Mouse (Mus musculus): ENCODE data around the gene Mea1.

Gene Mea1

GRCm38 (mm10) chr17:46699912-46700311 lies 21.3 kb downstream of the Mea1 start:
- in situ Hi-C loops (cut with MboI; ENCODE audit: low pct_unique_long_range_greater_than_20kb in 1 of 2, low sequenced_read_pairs in 2 of 2, unreplicated experiment in 1 of 2), result no loop called here

DNA sequence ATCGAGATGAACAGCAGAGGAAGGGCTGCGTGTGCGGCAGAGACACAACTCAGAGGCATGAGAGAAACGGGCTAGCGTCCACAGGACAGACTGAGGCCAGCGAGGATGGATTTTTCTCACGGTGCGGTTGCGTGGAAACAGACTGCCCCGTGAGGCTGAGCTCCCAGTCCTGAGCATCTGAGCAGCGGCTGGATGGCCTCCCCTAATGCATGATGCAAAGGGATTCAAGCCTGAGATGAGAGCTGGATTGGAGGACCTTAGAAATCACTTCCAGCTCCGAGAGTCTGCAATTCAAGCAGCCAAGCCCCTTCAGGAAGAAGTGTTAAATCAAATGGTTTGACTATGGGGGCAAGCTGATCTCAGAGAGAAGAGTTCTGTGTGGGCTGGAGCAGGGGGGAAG lies 22.9 kb downstream of the Mea1 start:
- in situ Hi-C loops (cut with MboI; ENCODE audit: low pct_unique_long_range_greater_than_20kb in 1 of 2, low sequenced_read_pairs in 2 of 2, unreplicated experiment in 1 of 2), result no loop called here

- in situ Hi-C loops (cut with MboI; ENCODE audit: low pct_unique_long_range_greater_than_20kb in 1 of 2, low sequenced_read_pairs in 2 of 2, unreplicated experiment in 1 of 2), result no loop called here
Measured at GRCm38 (mm10) chr17:46702100-46702499, 23.5 kb downstream of the Mea1 start.

DNA sequence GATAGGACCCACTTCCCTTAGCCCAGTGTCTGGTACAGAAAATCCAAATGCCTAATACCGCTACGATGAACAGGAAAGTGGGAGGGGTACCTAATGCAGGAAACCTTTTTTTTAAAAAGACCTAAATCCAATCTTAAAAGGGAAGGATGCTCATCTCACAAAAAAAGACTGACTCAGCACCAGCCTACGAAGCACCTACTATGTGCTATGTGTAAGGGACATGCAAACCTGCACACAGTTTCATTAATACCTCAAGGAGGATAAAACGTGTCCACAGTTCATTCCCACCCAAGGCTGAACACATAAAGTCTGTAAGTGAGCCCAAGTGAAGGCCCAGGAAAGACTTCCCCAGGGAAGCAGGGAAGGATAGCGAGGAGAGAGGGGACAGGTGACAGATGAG lies 23.9 kb downstream of the Mea1 start:
- in situ Hi-C loops (cut with MboI; ENCODE audit: low pct_unique_long_range_greater_than_20kb in 1 of 2, low sequenced_read_pairs in 2 of 2, unreplicated experiment in 1 of 2), result no loop called here

- in situ Hi-C loops (cut with MboI; ENCODE audit: low pct_unique_long_range_greater_than_20kb in 1 of 2, low sequenced_read_pairs in 2 of 2, unreplicated experiment in 1 of 2), result no loop called here
Measured at GRCm38 (mm10) chr17:46703971-46704886, 25.6 kb downstream of the Mea1 start.

DNA sequence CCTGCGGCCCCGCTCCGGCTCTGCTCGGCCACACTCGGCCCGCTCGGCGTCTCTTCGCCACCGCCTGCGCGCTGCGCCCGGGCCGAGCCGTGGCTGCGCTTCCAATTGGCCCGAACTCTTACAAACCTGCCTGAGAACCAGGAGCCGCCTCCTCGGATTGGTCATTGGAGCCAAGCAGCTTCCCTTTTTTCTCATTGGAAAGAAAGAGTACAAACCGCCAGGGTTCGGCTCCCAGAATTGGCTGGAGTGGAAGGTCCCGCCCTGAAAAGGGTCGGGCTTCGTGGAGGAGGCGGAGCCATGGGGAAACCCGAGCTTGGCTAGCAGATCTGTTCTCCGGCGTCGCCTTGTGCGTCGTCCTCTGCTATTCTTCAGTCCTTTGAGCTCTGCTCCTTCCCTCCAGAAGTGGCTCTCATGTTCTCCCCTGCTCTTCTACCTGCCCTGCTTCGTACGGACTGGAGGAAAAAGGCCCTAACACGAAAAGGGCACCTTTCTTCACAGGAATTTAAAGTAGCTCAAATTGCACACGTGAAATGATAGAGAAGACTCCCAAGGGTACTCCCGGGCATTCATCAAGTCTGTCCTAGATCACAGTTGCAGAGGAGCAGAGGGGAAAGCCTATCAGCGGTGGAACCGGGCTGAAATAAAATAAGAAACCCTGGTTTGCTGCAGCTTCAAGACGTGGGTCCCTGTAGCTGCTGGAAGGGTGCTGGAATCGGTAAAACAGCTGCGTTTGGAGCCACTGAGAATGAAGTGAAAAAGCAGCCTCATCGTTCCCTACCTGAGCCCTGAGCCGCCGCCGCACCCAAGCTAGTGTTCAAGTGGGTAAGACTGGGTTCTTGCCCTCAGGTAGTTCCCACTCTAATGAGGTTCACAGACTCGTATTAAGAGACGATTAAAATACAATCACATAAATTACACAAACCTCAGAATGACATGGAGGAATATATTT lies 26.6 kb downstream of the Mea1 start, which contains the start of gene Ppp2r5d:
Gene Ppp2r5d, minus strand, starts transcription at position 225 of the 949 bp plus-strand sequence.
- in situ Hi-C loops (cut with MboI; ENCODE audit: low pct_unique_long_range_greater_than_20kb in 1 of 2, low sequenced_read_pairs in 2 of 2, unreplicated experiment in 1 of 2), result no loop called here

GRCm38 (mm10) chr17:46706375-46707089 lies 27.9 kb downstream of the Mea1 start:
- in situ Hi-C loops (cut with MboI; ENCODE audit: low pct_unique_long_range_greater_than_20kb in 1 of 2, low sequenced_read_pairs in 2 of 2, unreplicated experiment in 1 of 2), result no loop called here

- in situ Hi-C loops (cut with MboI; ENCODE audit: low pct_unique_long_range_greater_than_20kb in 1 of 2, low sequenced_read_pairs in 2 of 2, unreplicated experiment in 1 of 2), result loop anchor here in 1 of 2 experiments (5.0 kb wide), 1 partner anchor 59 kb away; the partner anchor contains the start of gene Cul7
Measured at GRCm38 (mm10) chr17:46710959-46711597, 32.5 kb downstream of the Mea1 start, which contains the start of gene Pex6. TSS of gene Pex6 (plus strand) at chr17:46711463.

GRCm38 (mm10) chr17:46711612-46712271 lies 33.1 kb downstream of the Mea1 start:
- in situ Hi-C loops (cut with MboI; ENCODE audit: low pct_unique_long_range_greater_than_20kb in 1 of 2, low sequenced_read_pairs in 2 of 2, unreplicated experiment in 1 of 2), result loop anchor here in 1 of 2 experiments (5.0 kb wide), 1 partner anchor 59 kb away; the partner anchor contains the start of gene Cul7

DNA sequence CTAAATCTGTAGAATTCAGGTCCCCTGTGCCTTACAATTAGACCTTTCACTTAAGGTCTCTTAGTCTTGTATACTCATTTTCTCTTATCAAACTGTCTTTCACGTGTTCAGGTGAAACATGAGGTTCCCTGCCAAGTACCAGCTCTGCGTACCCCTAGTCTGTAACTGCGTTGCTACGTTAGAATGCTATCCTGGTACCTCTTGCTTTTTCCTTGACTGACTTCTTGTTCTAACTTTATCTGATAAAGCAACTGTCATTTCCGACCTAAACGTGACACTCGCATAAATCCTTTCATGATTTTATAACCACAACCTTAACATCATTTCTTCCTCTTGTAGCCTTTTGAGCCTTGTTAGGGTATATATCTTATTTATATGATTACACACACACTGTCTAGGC lies 33.8 kb downstream of the Mea1 start:
- in situ Hi-C loops (cut with MboI; ENCODE audit: low pct_unique_long_range_greater_than_20kb in 1 of 2, low sequenced_read_pairs in 2 of 2, unreplicated experiment in 1 of 2), result loop anchor here in 1 of 2 experiments (5.0 kb wide), 1 partner anchor 60 kb away; the partner anchor contains the start of gene Cul7

DNA sequence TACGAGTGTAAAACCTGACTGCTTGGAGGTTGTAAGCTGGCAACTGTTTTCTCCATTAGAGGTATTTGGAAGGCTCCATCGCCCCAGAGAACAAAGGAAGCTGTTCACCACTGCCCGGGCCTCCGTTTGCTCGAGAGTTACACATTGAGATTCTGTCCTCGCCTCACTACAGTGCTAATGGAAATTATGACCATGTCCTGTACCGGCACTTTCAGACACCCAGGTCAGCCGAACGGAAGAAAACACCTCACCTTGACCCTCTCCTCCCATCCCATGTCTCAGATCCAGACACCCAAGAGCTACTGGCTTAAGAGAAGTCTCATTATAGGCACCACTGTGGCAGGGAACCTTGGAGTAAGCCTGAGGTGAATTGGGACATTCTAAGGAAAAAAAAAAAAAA lies 35.3 kb downstream of the Mea1 start:
- in situ Hi-C loops (cut with MboI; ENCODE audit: low pct_unique_long_range_greater_than_20kb in 1 of 2, low sequenced_read_pairs in 2 of 2, unreplicated experiment in 1 of 2), result loop anchor here in 1 of 2 experiments (5.0 kb wide), 1 partner anchor 62 kb away; the partner anchor contains the start of gene Cul7

DNA sequence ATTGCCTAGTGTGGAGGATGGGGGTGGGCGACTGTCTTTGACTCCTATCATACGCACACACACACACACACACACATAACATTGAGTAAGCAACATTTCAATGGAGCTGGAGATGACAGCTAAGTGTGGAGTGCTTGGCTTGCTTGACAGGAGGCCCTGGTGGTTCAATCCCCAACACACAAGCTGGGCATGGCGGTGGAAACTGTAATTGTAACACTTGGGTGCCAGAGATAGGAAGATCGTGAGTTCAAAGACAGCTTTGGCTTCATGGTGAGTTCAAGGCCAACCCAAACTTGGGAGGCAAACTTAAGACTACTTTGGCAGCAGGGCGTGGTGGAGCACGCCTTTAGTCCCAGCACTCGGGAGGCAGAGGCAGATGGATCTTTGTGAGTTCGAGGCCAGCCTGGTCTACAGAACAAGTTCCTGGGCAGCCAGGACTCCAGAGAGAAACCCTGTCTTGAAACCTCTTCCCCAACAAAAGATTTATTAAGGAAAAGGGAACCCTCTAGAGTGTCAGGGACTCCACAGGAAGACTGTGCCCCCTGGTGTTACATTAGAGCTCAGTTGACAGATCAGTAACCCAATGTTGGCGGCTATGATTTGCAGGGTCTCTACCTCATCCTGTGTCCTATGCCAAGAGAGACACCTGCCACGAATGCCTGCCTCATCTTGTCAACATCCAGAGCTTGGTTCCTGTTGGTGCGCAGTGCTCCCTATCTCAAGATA lies 36.3 kb downstream of the Mea1 start:
- in situ Hi-C loops (cut with MboI; ENCODE audit: low pct_unique_long_range_greater_than_20kb in 1 of 2, low sequenced_read_pairs in 2 of 2, unreplicated experiment in 1 of 2), result loop anchor here in 1 of 2 experiments (5.0 kb wide), 1 partner anchor 63 kb away; the partner anchor contains the start of gene Cul7

DNA sequence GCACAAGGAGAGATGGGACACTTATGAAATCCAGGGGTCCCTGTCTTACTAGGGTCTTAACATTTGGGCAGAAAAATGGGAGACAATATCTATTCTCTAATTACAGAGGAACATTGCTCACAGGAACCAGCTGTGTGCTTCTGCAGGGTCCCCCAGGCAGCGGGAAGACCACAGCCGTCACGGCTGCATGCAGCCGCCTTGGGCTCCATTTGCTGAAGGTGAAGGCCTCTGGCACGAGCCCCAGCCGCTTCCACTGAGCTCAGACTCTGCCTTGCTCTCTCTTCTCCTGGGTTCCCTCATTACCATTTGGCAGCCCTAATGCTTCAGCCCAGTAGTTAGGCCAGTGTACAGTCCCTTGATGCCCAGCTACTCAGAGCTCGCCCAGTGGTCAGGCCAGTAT lies 42.5 kb downstream of the Mea1 start:
- in situ Hi-C loops (cut with MboI; ENCODE audit: low pct_unique_long_range_greater_than_20kb in 1 of 2, low sequenced_read_pairs in 2 of 2, unreplicated experiment in 1 of 2), result no loop called here

DNA sequence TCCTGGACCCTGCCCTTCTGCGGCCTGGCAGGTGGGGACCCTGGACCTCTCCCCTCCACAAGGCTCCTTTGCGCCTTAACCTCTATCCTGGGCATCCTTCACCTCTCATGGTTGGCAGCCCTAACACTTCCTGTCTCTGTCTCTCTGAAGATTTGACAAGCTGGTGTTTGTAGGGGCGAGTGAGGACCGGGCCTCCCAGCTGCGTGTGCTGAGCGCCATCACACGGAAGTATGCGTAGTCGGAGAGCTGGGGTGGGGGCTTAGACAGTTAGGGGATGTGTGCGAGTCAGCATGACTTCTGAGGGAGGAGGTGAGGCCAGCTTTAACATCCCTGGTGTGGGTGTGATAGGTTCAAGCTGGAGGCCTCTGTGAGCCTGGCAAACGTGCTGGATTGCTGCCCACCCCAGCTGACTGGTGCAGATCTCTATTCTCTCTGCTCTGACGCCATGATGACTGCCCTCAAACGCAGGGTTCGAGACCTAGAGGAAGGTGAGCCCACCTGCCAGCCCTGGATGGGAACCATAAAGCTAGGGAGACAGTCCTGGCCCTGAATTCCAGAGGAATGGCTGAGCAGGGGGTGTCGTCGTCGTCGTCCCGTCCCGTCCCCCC lies 46.0 kb downstream of the Mea1 start:
- in situ Hi-C loops (cut with MboI; ENCODE audit: low pct_unique_long_range_greater_than_20kb in 1 of 2, low sequenced_read_pairs in 2 of 2, unreplicated experiment in 1 of 2), result no loop called here

DNA sequence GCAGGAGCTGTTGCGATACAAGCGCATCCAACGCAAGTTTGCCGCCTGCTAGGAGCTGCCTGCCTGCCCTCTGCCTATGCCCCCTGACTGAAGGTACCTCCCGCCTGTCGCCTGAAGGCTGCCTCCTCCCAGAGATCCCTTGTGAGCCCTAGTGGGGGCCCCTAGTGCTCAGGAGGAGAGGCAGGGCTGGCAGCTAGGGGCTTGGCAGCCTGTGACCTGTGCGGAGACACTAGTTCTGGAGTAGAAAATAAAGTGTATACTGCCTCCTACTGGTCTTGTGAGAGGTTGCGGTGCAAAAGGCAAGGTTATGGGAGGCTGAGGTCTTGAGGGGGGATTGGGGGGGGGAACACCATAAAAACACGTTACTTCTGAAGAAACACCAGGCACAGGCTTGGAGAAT lies 46.7 kb downstream of the Mea1 start:
- in situ Hi-C loops (cut with MboI; ENCODE audit: low pct_unique_long_range_greater_than_20kb in 1 of 2, low sequenced_read_pairs in 2 of 2, unreplicated experiment in 1 of 2), result no loop called here

All from mouse embryonic stem cell (cell line).